Mouse (Mus musculus) left cerebral cortex, postnatal 10 days (tissue): ENCODE measurements around the gene Cox6a2. TPM values are rescaled to one million over a fixed set of nuclear protein-coding genes. Genes with fewer than 3 reads are reported as not detected.

Experiments
- DNase-seq, 2 experiments: peaks; one replicate each; pipeline ENCODE4 v3.0.0; 2021 to 2022; ENCODE audit warnings: low spot score in 2 of 2, mixed read lengths in 1 of 2; ENCODE audit errors: extremely low spot score in 1 of 2
- intact Hi-C: fragments of 180-260 bp; cut with DNase I; formaldehyde crosslinking; loops from one replicate; pipeline ENCODE4 v1.15.1; 2025
- total RNA-seq, 2 experiments: library from RNA; stranded (reverse); gene quantifications; 2 replicates each; pipeline ENCODE4 v1.2.3; 2021

Gene Cox6a2
- total RNA-seq, 2 experiments from 2014 or later: 8.8 to 9.4 TPM

DNA sequence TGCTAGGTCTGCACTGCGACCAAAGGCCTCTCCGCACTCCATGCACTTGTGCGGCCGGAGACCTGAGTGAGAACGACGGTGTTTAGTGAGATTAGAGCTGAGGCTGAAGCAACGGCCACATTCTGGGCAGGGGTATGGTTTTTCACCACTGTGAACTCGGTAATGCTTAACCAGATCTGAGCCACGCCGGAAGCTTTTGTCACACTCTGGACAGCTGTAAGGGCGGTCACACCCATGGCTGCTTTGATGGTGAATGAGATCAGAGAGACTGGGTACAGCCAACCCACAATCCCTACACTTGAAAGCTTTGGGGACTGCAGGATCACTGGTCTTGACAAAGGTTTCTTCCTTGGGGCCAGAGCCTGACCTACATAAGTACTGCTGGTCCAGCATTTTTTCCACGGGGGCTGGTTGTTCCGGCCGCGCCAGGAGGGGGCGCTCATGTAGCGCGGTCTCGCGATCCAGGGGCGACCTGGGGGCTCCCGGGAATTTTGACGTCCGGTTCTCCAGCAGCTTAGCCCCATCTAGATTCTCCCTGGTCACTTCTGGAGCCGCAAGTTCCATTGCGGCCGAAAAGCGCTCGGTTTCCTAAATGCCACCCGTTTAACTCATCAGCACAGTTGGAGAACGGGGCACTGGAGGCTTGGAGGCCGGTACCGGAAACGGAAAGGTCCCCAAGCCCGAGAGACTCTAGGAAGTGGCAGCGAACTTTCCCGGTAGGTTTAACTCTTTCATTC is 30.8 kb upstream of the Cox6a2 start, which contains the start of gene Armc5:
Gene Armc5 (plus strand): TSS at position 487 of the 737 bp plus-strand sequence.
- intact Hi-C loops: no loop called here

DNA sequence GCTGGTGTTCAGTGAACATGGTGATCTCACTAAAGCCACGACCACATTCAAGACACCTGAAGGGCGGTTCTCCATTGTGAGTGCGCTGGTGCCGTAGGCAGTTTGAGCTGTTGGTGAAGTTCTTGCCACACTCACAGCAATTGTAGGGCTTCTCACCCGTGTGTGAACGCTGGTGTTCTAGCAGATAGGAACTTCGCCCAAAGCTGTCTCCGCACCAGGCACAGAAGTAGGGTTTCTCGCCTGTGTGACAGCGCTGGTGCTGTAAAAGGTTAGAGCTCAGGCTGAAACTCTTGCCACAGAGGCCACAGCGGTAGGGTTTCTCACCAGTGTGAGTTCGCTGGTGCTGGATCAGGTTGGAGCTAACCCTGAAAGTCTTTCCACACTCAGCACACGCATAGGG is 30.2 kb upstream of the Cox6a2 start:
- DNase-seq: no peak
- intact Hi-C loops: no loop called here

More for the DNA sequence above, 30.8 kb upstream of the Cox6a2 start, which contains the start of gene Armc5:
- DNase-seq: peak; percentile 75 to 90

DNA sequence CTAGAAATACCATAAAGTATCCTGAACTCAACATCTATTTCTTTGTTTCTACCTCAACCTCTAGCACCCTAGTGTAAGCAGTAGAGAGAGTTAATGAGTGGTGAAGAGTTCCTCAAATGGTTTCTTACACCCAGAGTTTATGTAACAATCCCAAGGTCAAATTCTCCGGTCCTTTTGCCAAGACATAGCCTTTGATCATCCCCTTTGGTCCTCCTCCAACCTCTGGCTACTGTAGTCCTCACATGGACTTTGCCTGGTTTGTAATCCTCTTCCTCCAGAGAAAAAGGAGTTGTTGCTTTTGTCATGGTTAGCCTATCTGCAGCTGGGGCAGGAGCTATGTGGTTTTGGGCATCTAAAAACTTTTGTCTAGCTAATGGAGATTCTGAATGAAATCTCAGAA is 29.3 kb upstream of the Cox6a2 start:
- DNase-seq: no peak
- intact Hi-C loops: no loop called here

DNA sequence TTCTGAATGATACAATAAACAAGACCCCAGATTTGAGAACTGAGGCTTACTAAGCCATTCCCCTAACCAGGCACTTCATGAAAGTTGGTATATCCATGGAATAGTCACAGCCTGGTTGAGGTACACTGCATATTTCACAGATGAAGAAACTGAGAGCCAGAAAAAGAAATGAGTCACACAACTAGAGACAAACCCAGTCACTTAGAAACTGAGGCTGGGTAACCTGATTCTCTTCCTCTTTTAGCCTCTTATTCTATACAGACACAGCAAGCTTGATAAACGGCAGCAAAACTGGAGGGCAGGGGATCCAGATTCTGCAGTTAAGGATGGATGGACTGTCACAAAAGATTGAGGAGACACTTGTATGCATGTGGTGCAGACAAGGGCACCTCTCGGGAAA is 28.6 kb upstream of the Cox6a2 start:
- DNase-seq: no peak
- intact Hi-C loops: no loop called here

DNA sequence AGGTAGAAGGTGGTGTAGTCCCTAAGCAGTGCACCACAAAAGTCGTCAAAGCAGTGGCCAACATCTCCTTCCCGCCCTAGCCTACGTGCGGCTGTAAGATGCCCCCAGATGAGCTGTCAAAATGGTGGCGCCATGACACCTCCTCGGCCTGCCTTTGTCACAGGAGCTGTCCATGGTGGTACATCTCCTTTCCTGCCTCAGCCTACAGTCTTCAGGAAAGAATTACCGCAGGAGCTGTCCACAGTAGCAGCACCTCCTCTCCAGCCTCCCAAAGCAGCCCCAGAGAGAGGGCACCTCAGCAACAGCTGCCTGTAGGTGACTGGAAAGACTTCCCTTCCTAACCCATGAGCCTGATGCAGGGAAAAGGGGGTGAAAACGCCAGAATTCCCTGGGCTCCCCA is 25.6 kb upstream of the Cox6a2 start:
- intact Hi-C loops: no loop called here
- DNase-seq: no peak

DNA sequence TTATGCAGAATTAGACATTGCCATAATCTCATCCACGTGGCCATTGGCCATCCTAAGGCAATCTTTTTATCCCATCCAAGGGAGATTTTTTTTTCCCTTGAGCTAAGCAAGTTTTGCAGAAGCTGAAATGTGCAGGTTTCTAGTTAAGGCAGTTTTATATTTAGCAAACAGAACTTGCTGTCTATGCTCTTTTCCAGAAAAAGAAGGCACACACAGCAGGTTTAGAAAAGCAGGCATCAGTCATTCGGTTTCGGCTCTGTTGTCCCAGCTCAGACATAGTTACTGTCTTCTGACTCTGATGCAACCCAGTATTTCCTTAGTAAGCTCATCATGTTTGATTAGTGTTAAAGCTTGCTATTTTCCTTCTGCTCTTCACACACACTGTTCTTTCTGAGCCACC is 14.7 kb upstream of the Cox6a2 start:
- peak in 1 of 2 experiments; percentile 44 for DNase-seq
- intact Hi-C loops: no loop called here

DNA sequence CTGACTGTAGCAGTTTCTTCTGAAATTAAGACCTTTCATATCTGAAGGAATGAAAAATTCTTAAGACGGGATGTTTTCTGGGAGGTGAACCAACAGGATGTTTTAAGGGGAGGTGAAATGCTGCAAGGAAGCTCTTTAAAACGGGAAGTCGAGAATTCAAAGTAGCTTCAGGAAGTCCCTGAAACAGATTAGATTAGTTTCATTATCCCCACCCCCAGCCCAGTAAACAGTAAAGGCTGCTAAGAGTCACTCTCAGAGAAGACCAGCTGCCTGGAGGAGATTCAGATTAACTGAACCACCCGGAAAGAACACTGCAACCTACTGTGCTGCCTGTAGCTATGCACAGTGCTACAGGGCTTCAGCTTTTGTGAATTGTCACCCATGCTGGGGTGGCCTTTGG is 13.8 kb upstream of the Cox6a2 start:
- no peak for DNase-seq
- intact Hi-C loops: no loop called here

DNA sequence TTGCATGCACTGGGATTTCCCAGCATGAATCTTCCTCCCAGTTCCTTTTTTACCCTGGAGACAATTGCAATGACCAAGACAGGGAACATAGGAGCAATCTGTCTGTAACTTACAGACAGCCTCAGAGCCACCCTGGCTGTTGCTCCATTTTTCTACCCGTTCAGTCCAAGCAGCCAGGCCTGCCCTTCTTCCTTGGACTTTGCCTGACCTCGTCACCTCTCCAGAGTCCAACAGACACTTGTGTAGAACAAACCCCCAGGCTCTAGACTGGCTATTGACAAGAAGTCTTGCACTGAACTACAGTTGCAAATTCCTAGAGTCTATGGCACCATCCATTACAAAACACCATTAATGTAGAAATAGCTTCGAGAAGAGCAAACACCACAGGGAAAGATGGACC is 3.6 kb upstream of the Cox6a2 start:
- no peak for DNase-seq
- intact Hi-C loops: loop anchor here (2.0 to 5.0 kb wide), 2 partner anchors 105 to 228 kb away; no protein-coding TSS in a partner anchor

DNA sequence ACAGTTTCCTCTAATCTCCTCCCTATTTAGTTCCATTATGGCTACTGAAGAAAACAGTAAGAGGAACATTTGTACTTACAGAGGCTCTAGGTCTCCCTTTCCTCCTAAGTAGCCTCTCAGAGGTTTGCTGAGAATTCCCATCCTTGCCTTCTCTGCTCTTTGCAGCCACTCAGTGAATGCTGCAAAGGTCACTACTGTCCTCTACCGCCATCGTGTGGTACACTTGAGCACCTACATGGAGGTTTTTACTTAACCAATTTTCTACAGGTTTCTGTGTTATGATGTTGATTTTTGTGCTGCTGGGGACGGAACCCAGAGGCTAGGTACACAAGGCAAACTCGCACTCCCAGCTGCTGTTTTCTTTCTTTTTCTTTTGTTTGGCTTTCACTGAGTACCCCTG is 2.0 kb upstream of the Cox6a2 start:
- peak; percentile 60 for DNase-seq
- intact Hi-C loops: loop anchor here (2.0 to 5.0 kb wide), 2 partner anchors 103 to 226 kb away; no protein-coding TSS in a partner anchor

DNA sequence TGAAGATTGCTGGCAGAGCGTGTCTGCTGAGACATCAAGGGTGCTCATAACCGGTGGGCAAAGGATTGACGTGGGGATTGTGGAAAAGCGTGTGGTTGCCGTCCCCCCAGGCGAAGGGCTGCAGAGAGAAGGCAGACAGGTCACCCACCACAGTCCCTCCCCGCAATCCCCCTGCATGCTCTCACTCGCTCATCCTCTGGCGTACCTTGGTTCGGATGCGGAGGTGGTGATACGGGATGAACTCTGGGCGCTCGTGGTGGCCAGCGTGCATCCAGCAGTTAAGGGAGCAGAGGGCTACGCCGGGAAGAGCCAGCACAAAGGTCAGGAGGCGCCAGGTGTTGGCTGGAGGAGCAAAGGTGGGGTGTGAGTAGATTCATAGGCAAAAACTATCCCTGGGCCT is 492 bp downstream of the Cox6a2 start:
- DNase-seq: no peak
- intact Hi-C loops: loop anchor here (5.0 kb wide), 1 partner anchor 223 kb away; no protein-coding TSS in a partner anchor

DNA sequence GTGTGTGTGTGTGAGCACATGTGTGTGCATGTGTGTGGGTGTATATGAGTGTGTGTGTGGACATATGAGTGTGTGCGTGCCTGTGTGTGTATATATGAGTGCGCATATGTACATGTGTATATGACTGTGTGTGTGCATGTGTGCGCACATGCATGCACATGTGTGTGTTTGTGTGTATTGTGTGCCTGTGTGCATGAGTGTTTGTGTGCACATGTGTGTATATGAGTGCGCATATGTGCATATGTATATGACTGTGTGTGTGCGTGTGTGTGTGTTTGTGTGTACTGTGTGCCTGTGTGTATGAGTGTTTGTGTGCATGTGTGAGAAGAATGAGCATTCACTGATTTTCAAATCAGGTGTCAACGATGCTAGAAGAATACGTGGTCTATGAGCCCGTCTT is 2.0 kb downstream of the Cox6a2 start:
- intact Hi-C loops: no loop called here

DNA sequence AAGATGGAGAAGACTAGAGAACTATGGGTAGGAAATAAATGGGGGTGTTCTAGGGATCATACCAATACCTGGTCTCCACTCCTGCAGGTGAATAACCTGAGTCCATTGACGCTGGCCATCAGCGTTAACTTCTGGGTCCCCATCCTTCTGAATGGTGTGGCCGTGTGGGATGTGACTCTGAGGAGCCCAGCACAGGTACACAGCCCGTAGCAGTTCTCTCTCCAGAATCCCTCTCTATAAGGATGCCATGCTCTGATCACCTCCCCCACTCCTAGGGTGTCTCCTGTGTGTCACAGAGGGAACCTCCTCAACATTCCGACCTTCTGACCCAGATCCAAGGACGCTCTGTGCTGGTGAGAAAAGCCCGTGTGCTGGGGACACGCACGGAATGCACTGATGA is 3.1 kb downstream of the Cox6a2 start:
- DNase-seq: no peak
- intact Hi-C loops: no loop called here

More for the DNA sequence above, 2.0 kb downstream of the Cox6a2 start:
- DNase-seq: no peak

DNA sequence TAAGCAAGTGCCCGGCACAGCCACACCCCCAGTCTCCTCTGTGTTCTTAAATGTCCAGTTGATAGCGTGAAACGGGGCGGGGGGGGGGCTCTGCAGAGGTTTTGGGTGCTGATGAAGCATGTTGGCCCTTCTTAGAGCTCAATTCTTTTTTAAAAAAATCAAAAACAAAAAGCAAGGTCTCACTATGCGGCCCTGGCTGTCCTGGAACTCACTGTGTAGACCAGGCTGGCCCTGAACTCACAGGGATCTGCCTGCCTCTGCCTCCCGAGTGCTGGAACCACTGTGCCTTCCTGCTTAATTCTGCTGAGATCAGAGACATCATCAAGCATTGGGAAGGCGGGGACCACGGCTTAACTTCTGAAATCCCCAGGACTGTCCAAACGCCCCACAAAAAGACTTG is 4.6 kb downstream of the Cox6a2 start:
- intact Hi-C loops: no loop called here
- DNase-seq: no peak

DNA sequence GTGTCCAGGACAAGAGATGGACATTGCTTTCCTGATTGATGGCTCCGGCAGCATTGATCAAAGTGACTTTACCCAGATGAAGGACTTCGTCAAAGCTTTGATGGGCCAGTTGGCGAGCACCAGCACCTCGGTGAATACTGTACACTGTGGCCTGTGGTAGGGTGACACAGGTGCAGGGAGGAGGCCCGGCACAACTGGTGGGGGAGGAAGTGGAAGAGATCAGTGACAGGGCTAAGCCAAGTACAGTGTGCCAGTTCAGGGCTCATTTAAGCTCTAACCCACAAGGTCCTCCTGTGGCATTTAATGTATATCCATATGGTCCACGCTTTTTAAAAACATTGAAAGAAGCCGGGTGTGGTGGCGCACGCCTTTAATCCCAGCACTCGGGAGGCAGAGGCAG is 24.5 kb downstream of the Cox6a2 start:
- intact Hi-C loops: no loop called here
- DNase-seq: no peak

DNA sequence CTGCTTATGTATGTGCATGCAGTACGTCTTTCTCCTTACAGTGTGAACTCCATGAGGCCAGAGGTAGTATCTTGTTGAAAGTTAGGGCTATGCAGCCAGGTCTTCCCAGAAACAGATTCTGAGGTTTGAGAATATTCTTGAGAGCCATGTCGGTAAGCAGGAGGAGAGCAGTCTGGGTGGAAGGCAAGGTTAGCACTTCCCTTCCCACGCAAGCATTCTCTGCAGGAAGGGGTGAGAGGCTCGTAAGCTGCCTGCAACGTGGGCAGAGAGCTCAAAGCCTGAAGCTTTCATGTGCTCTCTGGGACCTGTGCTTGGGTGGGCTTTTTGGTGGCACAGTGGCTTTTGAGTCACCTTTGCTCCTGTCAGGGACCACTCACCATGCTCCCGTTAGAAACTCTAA is 25.6 kb downstream of the Cox6a2 start:
- DNase-seq: no peak
- intact Hi-C loops: no loop called here

DNA sequence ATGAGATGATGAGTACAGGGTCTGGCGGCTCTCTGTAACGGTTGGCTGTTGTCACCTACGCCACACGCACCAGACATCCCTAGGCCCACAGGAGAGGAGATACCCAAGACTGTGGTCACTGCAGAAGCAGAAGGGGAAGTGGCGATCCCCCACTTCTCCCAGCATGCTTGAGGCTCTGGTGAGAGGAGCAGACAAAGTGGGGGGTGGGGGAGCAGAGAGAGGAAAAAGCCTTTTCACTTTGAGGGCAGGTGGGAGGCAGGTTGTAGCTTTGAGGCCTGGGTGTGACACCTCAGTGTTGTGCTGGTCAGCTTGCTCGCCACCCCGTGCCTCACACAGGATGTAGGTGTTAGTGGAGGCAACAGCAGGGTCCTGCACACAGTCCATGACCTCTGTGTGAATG is 26.1 kb downstream of the Cox6a2 start:
- intact Hi-C loops: no loop called here
- no peak for DNase-seq

DNA sequence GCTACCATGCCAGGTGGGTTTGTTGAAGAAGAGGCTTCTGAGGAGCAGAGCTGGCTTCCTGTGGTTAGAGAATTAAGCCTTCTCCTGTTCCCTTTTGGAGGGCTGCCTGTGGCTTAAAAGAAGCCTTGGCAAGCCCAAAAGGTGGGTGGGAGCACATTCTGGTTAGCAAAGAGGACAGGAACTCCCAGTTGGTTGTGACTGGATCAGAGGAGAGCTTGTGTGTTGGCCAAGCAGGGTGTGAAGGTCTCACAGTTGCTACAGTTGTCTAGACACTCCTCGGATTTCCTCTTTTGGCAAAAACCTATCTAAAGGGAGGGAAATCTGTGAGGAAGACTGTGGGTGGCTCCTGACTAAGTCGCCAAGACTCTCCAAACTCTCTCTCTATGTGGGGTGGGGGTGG is 27.8 kb downstream of the Cox6a2 start:
- intact Hi-C loops: no loop called here
- peak in 1 of 2 experiments; percentile 5 for DNase-seq

DNA sequence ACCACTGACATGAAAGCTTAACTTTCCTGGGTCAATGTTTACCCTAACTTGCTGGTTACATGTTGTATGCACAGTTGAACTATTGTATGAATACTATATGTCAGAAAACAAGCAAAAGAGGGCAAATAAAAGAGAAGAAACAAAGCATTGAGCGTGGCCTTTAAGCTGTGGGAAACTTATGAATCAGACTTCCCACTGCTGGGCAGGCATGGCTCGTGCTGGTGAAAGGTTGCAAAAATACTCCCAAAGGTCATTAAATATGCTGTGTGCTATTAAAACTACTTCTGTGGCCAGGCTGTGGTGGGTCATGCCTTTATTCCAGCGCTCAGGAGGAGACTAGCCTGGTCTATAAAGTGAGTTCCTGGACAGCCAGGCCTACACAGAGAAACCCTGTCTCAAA is 36.2 kb downstream of the Cox6a2 start:
- intact Hi-C loops: no loop called here
- DNase-seq: no peak

DNA sequence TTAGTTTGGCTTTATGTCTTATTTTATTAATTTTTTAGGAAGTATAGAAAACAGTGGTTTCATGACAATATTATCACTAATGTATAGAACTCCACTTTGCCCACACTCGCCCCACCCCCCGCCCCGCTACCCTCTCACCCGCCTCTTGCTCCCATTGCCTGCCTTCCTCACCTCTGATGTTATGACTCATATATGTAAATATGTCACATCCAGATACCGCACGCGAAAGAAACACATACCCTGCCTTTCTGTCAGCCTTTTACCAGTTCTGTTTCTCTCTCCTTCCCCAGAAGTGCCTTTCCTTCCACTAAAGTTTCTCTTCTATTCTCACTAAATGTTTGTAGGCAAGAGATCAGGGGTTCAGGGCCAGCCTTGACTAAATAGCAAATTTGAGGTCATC is 39.8 kb downstream of the Cox6a2 start:
- intact Hi-C loops: no loop called here
- DNase-seq: no peak

DNA sequence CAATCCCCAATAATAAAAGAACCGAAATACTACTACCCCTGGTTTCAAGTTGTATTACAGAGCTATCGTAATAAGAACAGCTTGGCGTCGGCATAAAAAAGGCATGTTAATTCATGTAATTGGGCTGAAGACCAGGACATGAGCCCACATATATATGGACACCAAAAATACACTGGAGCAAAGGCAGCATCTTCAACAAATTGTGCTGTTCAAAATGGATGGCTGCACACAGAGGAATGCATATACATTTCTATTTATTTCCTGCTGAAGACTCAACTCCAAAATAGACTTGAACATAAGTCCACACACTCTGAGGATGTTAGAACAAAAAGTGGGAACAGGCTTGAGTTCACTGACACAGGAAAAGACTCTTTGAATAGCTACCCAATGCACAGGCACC is 42.2 kb downstream of the Cox6a2 start:
- DNase-seq: no peak
- intact Hi-C loops: no loop called here
